Mouse (Mus musculus): ENCODE measurements around the gene Cacna1e. TPM values are rescaled to one million over a fixed set of nuclear protein-coding genes. Genes with fewer than 3 reads are reported as not detected.

Cacna1e gene
- polyA plus RNA-seq, 1 experiment from 2014 or later: 2.3 TPM

DNA sequence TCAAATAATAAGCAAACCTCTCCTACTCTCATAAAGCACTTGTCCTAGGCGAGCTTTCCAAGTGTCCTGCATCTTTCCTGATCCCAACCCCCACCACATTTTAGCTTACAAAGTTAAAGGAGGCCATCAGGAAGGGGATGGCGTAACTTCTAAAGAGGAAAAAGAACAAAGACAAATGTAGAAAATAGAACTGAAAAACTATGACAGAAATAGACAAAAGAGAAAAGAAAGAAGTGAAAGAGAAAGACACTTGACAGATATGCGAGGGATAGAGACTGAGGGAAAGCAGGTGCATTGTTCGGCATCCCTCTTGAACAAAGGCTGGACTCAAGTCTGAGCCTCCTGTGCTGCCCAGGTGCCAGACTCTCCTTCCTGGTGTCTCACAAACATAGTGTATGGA is 246.5 kb downstream of the Cacna1e start:
- Histone ChIP-seq H3K4me1 (ENCODE audit: control insufficient read depth, insufficient read depth, low read length) (no peaks in the 10 kb centered on the region), H3K4me2 (replicated peaks; ENCODE audit: low read depth, low read length) (no peak overlapping the region), H3K9ac (replicated peaks; ENCODE audit: low read depth, low read length) (no peak overlapping the region), H3K9me3 (ENCODE audit: control insufficient read depth, low read depth, low read length) (no peaks in the 10 kb centered on the region), H3K27me3 (ENCODE audit: control insufficient read depth, insufficient read depth, low read length) (no peaks in the 10 kb centered on the region), H3K36me3 (ENCODE audit: control insufficient read depth, insufficient read depth, low read length) (no peaks in the 10 kb centered on the region), H3K27ac (ENCODE audit: low read length) (no peak overlapping the region), H3K4me3 (ENCODE audit: low read depth, low read length) (no peak overlapping the region)
- 78% methylated on average over 4 of the region's 4 CpGs for WGBS
- no peak for ATAC-seq (ENCODE audit: insufficient number of reproducible peaks, insufficient read depth, low FRiP score, low read depth)

DNA sequence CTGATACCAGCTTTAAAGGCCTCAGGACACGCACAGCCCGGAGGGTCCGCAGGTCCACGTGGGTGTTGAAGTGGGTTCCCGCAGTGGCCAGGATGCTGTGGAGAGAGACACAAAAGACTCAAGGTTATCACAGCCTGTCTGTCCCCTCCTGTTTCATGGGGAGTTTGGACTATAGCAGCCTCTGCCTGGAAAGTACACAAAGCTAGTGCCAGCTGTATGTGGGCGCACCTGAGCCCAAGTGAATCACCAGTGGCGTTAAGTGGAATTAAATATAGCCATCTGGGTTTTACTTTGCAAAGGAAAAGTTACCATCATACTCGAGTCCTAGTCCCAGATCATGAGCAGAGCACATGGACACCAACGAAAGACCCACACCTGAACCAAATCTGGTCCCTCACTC is 248.5 kb downstream of the Cacna1e start:
- ATAC-seq (ENCODE audit: insufficient number of reproducible peaks, insufficient read depth, low FRiP score, low read depth): no peak
- Histone ChIP-seq H3K9ac (replicated peaks; ENCODE audit: low read depth, low read length) (no peak overlapping the region), H3K36me3 (ENCODE audit: control insufficient read depth, insufficient read depth, low read length) (no peaks in the 10 kb centered on the region), H3K27me3 (ENCODE audit: control insufficient read depth, insufficient read depth, low read length) (no peaks in the 10 kb centered on the region), H3K9me3 (ENCODE audit: control insufficient read depth, low read depth, low read length) (no peaks in the 10 kb centered on the region), H3K4me1 (ENCODE audit: control insufficient read depth, insufficient read depth, low read length) (no peaks in the 10 kb centered on the region), H3K27ac (ENCODE audit: low read length) (no peak overlapping the region), H3K4me3 (ENCODE audit: low read depth, low read length) (no peak overlapping the region), H3K4me2 (replicated peaks; ENCODE audit: low read depth, low read length) (no peak overlapping the region)
- WGBS: 88% methylated on average over 9 of the region's 9 CpGs

DNA sequence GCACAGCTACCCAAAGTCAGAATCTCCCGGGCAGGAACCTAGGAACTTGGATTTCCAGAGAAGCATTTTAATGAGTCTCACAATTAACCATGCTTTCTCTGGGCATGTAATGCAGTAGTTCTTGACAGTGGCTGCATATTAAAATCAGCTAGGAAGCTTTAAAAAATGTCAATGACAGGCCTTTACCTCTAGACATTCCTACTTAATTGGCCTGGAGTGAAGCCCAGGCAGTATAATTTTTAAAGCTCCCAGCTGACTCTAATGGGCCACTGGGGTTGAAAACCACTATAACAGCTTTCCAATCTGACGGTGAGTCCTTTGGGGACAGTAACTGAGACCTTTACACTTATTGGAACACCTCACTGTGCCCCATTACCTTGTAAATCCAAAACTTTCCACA is 251.4 kb downstream of the Cacna1e start:
- H3K4me2 ChIP-seq (replicated peaks; ENCODE audit: low read depth, low read length): no peak overlapping the region
- no peak overlapping the region for H3K9ac ChIP-seq (replicated peaks; ENCODE audit: low read depth, low read length)
- H3K36me3 ChIP-seq (ENCODE audit: control insufficient read depth, insufficient read depth, low read length): no peaks in the 10 kb centered on the region
- no peaks in the 10 kb centered on the region for H3K9me3 ChIP-seq (ENCODE audit: control insufficient read depth, low read depth, low read length)
- no peak overlapping the region for H3K4me3 ChIP-seq (ENCODE audit: low read depth, low read length)
- no peaks in the 10 kb centered on the region for H3K4me1 ChIP-seq (ENCODE audit: control insufficient read depth, insufficient read depth, low read length)
- H3K27ac ChIP-seq (ENCODE audit: low read length): no peak overlapping the region
- 76% methylated on average over 2 of the region's 2 CpGs for WGBS
- ATAC-seq (ENCODE audit: insufficient number of reproducible peaks, insufficient read depth, low FRiP score, low read depth): no peak
- no peaks in the 10 kb centered on the region for H3K27me3 ChIP-seq (ENCODE audit: control insufficient read depth, insufficient read depth, low read length)

- Histone ChIP-seq H3K4me3 (ENCODE audit: low read depth, low read length) (no peak overlapping the region), H3K9me3 (ENCODE audit: control insufficient read depth, low read depth, low read length) (no peaks in the 10 kb centered on the region), H3K27ac (ENCODE audit: low read length) (no peak overlapping the region), H3K36me3 (ENCODE audit: control insufficient read depth, insufficient read depth, low read length) (no peaks in the 10 kb centered on the region), H3K4me1 (ENCODE audit: control insufficient read depth, insufficient read depth, low read length) (no peaks in the 10 kb centered on the region), H3K27me3 (ENCODE audit: control insufficient read depth, insufficient read depth, low read length) (no peaks in the 10 kb centered on the region), H3K4me2 (replicated peaks; ENCODE audit: low read depth, low read length) (no peak overlapping the region), H3K9ac (replicated peaks; ENCODE audit: low read depth, low read length) (no peak overlapping the region)
- 84% methylated on average over 16 of the region's 16 CpGs for WGBS
- no peak for ATAC-seq (ENCODE audit: insufficient number of reproducible peaks, insufficient read depth, low FRiP score, low read depth)
These were observed 261.3 kb downstream of the Cacna1e start for GRCm38 (mm10) chr1:154622666-154623653.

DNA sequence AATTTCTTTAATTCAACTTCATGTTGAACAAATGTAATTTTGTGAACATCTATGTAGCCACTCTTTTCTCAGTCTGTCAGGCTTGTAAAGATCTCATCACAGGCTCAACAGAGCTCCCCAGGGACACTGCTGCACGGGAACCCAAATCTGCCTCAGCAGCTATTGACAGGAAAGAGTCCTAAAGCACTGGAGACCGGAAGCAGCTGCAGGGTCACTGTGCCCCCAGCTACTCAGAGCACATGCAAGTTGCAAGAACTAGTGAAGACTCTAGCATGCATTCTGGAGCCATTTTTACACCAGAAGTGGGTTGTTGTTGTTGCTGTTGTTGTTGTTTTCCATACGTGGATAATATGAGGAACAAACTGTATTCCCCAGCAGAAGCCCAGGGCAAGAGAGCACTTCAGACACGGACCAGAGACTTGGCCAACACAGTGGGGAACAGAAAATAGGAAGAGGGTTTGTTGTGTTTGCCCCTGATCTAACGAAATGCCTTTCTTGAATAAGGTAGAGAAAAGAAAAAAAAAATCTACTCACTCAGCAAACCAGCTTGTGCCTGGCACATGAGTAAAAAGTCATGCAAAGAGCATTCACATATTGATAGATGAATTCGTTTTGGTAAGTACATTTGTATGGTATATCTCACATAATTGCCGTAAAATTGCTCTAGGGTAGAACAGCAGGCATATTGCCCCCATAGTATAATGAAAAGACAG is 266.4 kb downstream of the Cacna1e start:
- ATAC-seq (ENCODE audit: insufficient number of reproducible peaks, insufficient read depth, low FRiP score, low read depth): no peak
- Histone ChIP-seq H3K4me1 (ENCODE audit: control insufficient read depth, insufficient read depth, low read length) (no peaks in the 10 kb centered on the region), H3K27ac (ENCODE audit: low read length) (no peak overlapping the region), H3K9me3 (ENCODE audit: control insufficient read depth, low read depth, low read length) (no peaks in the 10 kb centered on the region), H3K4me2 (replicated peaks; ENCODE audit: low read depth, low read length) (no peak overlapping the region), H3K27me3 (ENCODE audit: control insufficient read depth, insufficient read depth, low read length) (no peaks in the 10 kb centered on the region), H3K36me3 (ENCODE audit: control insufficient read depth, insufficient read depth, low read length) (no peaks in the 10 kb centered on the region), H3K4me3 (ENCODE audit: low read depth, low read length) (no peak overlapping the region), H3K9ac (replicated peaks; ENCODE audit: low read depth, low read length) (no peak overlapping the region)
- WGBS: 63% methylated on average over 7 of the region's 7 CpGs

DNA sequence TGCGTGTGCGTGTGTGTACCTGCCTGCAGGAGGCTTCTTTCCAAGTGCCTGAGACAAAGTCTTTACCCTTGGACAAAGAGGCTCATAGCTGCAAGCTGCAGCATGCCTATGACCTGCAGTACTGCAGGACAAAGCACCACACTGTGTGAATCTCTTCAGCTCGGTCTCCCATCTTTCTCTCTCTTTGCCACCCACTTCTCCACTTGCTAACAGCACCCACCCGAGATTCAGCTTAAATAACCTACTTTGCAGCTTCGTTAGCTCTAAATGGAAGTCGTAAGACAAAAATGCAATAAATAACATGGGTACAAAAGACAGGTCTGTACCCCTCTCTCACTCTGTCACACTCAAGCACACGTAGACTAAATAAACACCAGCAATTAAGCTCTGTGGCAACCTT is 268.5 kb downstream of the Cacna1e start:
- no peak overlapping the region for H3K9ac ChIP-seq (replicated peaks; ENCODE audit: low read depth, low read length)
- H3K4me1 ChIP-seq (ENCODE audit: control insufficient read depth, insufficient read depth, low read length): no peaks in the 10 kb centered on the region
- no peaks in the 10 kb centered on the region for H3K36me3 ChIP-seq (ENCODE audit: control insufficient read depth, insufficient read depth, low read length)
- H3K9me3 ChIP-seq (ENCODE audit: control insufficient read depth, low read depth, low read length): no peaks in the 10 kb centered on the region
- WGBS: 66% methylated on average over 7 of the region's 7 CpGs
- no peaks in the 10 kb centered on the region for H3K27me3 ChIP-seq (ENCODE audit: control insufficient read depth, insufficient read depth, low read length)
- no peak overlapping the region for H3K4me2 ChIP-seq (replicated peaks; ENCODE audit: low read depth, low read length)
- ATAC-seq (ENCODE audit: insufficient number of reproducible peaks, insufficient read depth, low FRiP score, low read depth): no peak
- no peak overlapping the region for H3K27ac ChIP-seq (ENCODE audit: low read length)
- no peak overlapping the region for H3K4me3 ChIP-seq (ENCODE audit: low read depth, low read length)

DNA sequence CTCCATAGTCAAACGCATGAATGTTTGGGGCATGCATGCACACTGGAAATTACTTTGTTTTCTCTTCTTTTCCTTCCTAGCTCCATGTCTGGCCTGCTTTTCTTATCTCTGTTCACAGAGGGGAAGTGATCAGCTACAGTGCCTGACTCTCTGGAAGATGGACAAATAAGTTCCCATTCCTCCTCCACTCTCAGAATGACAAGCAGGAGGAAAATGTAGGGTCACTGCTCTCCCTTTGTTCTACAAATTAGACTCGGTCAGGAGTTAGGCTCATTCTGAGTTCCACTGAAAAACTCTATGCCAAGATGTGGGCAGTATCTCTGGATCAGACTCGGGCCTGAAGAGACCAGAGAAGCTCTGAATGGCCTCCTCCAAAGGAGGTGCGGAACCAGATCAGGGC is 275.8 kb downstream of the Cacna1e start:
- ATAC-seq (ENCODE audit: insufficient number of reproducible peaks, insufficient read depth, low FRiP score, low read depth): no peak
- no peaks in the 10 kb centered on the region for H3K9me3 ChIP-seq (ENCODE audit: control insufficient read depth, low read depth, low read length)
- H3K4me3 ChIP-seq (ENCODE audit: low read depth, low read length): no peak overlapping the region
- H3K27me3 ChIP-seq (ENCODE audit: control insufficient read depth, insufficient read depth, low read length): no peaks in the 10 kb centered on the region
- no peak overlapping the region for H3K9ac ChIP-seq (replicated peaks; ENCODE audit: low read depth, low read length)
- H3K4me1 ChIP-seq (ENCODE audit: control insufficient read depth, insufficient read depth, low read length): no peaks in the 10 kb centered on the region
- no peak overlapping the region for H3K4me2 ChIP-seq (replicated peaks; ENCODE audit: low read depth, low read length)
- H3K27ac ChIP-seq (ENCODE audit: low read length): no peak overlapping the region
- no peaks in the 10 kb centered on the region for H3K36me3 ChIP-seq (ENCODE audit: control insufficient read depth, insufficient read depth, low read length)
- WGBS: 66% methylated on average over 4 of the region's 4 CpGs

DNA sequence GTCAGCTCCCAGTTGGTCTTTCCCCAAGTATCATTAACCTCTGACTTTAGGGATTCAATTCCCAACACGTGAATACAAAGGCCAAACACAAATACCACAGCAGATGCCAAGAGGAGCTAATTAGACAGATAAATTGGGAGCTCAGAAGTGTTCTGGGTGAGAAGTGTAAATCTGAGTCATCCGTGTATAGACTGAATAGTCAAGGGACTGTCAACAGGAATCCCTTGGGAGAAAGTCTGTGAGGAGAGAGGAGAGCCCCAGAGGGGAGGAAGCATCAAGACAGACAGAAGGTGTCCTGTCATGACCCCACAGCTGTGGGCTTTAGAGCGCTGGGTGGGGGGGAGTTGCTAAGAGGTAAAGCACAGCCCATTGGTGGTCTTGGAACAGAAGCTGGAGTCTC is 276.9 kb downstream of the Cacna1e start:
- Histone ChIP-seq H3K9me3 (ENCODE audit: control insufficient read depth, low read depth, low read length) (no peaks in the 10 kb centered on the region), H3K4me1 (ENCODE audit: control insufficient read depth, insufficient read depth, low read length) (no peaks in the 10 kb centered on the region), H3K4me2 (replicated peaks; ENCODE audit: low read depth, low read length) (no peak overlapping the region), H3K27ac (ENCODE audit: low read length) (no peak overlapping the region), H3K9ac (replicated peaks; ENCODE audit: low read depth, low read length) (no peak overlapping the region), H3K4me3 (ENCODE audit: low read depth, low read length) (no peak overlapping the region), H3K27me3 (ENCODE audit: control insufficient read depth, insufficient read depth, low read length) (no peaks in the 10 kb centered on the region), H3K36me3 (ENCODE audit: control insufficient read depth, insufficient read depth, low read length) (no peaks in the 10 kb centered on the region)
- ATAC-seq (ENCODE audit: insufficient number of reproducible peaks, insufficient read depth, low FRiP score, low read depth): no peak
- 56% methylated on average over 3 of the region's 3 CpGs for WGBS
